Comparison of ENCODE assay signal across 7 mouse cellular contexts in the genomic region with DNA sequence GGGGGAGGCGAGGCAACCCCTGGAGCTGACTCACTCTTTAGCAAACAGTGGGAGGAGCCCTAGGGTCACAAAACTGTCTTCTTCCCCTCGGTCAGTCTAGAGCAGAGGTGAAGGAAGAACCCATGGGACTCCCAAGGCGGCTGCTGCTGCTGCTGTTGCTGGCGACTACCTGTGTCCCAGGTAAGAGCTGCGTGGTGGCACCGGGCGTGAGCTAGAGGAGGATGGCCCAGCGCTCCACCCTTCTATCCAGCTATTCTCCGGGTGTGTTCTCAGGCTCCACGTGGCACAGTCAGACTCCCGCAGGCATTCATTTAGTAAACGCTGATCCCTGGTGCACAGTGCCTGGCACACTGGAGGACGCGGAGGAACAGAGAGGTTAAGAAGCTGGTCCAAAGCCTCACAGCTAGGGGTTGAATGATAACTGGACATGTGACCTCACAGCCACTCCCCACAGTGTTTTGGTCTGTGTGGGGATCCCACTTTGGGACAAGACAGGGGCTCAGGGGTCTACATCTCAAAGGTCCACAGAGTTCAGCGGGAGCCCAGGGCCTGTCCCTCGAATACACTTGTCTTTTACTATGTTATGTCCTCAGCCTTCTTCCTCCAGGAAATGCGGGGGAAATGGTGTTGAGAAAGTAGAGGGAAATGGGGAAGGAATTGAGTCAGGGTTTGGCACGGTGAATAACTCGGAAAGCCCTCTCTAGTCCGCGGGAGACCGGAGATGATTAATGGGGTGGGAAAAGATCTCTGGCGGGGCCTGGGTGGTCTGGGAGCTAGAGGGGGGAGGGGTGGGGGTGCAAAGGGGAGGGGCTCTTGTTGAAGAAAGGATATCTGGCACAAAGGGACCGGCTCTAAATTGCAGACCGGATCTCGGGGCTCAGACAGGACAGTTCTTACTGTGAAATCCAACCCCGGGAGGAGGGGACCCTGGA. TPM values are rescaled to one million over a fixed set of nuclear protein-coding genes. Genes with fewer than 3 reads are reported as not detected.
DNase-seq lines count a peak whose midpoint lies in the region; ATAC-seq and TF ChIP-seq lines count a peak whose summit lies in the region.

A gene (plus strand): TSS at position 97 of the 932 bp plus-strand sequence.

- DNase-seq in R1 (ENCODE audit: low read depth, low spot score): peak; percentile 81
- peak; percentile 32 for DNase-seq in embryonic facial prominence, embryonic 11.5 days (ENCODE audit: low spot score)
- DNase-seq in heart, postnatal 36 days: peak; percentile 35 to 59
- DNase-seq in cerebellum, adult 2 months: no peak
- DNase-seq in thymus, adult 18-20 months: no peak

- peak within 1 kb of the TSS; percentile 16; the same call in 1 of the 2 replicates for H3K4me2 ChIP-seq in embryonic facial prominence, embryonic 11.5 days (ENCODE audit: low read depth, low read length)
- H3K4me2 ChIP-seq in limb, embryonic 12.5 days: peak within 1 kb of the TSS; percentile 44
- H3K4me2 ChIP-seq in midbrain, embryonic 12.5 days (replicated peaks): peak within 1 kb of the TSS; percentile 21; the same call in 1 of the 2 replicates

- no peaks in the 10 kb centered on the region for H3K9me3 ChIP-seq in embryonic facial prominence, embryonic 11.5 days (replicated peaks; ENCODE audit: control insufficient read depth, low read length)
- no peaks in the 10 kb centered on the region for H3K9me3 ChIP-seq in limb, embryonic 12.5 days
- no peaks in the 10 kb centered on the region for H3K9me3 ChIP-seq in midbrain, embryonic 12.5 days

- H3K9ac ChIP-seq in embryonic facial prominence, embryonic 11.5 days (replicated peaks; ENCODE audit: low read length): no peak within 1 kb of the TSS
- H3K9ac ChIP-seq in limb, embryonic 12.5 days (replicated peaks): no peak within 1 kb of the TSS
- no peak within 1 kb of the TSS for H3K9ac ChIP-seq in midbrain, embryonic 12.5 days (replicated peaks)

- WGBS in embryonic facial prominence, embryonic 11.5 days: 13% methylated on average over 27 of the region's 27 CpGs
- 5% methylated on average over 26 of the region's 27 CpGs for WGBS in limb, embryonic 12.5 days
- WGBS in midbrain, embryonic 12.5 days: 14% methylated on average over 26 of the region's 27 CpGs
- WGBS in cerebellum, adult 2 months: 8% methylated on average over 27 of the region's 27 CpGs

- no peaks in the 10 kb centered on the region; the same call in 1 of the 2 replicates for H3K27me3 ChIP-seq in embryonic facial prominence, embryonic 11.5 days (ENCODE audit: control insufficient read depth, insufficient read depth, low read length)
- peaks cover 13% of the 10 kb centered on the region for H3K27me3 ChIP-seq in limb, embryonic 12.5 days
- H3K27me3 ChIP-seq in midbrain, embryonic 12.5 days: peaks cover 23% of the 10 kb centered on the region
- no peaks in the 10 kb centered on the region for H3K27me3 ChIP-seq in cerebellum, adult 2 months (ENCODE audit: control insufficient read depth, insufficient read depth, low read length)

- ATAC-seq in embryonic facial prominence, embryonic 11.5 days (replicated peaks; ENCODE audit: insufficient number of reproducible peaks, low FRiP score, low TSS enrichment, low read depth): no peak; the same call in 1 of the 2 replicates
- ATAC-seq in limb, embryonic 12.5 days (ENCODE audit: insufficient number of reproducible peaks, insufficient read depth, low FRiP score, low TSS enrichment, low read depth): no peak
- no peak for ATAC-seq in midbrain, embryonic 12.5 days (ENCODE audit: low FRiP score, low read depth)

- intact Hi-C loops in heart, postnatal 36 days (cut with DNase I): no loop called here

- H3K4me3 ChIP-seq in embryonic facial prominence, embryonic 11.5 days (ENCODE audit: low read depth, low read length): no peak within 1 kb of the TSS
- H3K4me3 ChIP-seq in limb, embryonic 12.5 days (replicated peaks): peak within 1 kb of the TSS; percentile 11
- peak within 1 kb of the TSS; percentile 1; the same call in 1 of the 2 replicates for H3K4me3 ChIP-seq in midbrain, embryonic 12.5 days
- H3K4me3 ChIP-seq in cerebellum, adult 2 months (replicated peaks; ENCODE audit: insufficient read depth, low read depth, low read length): no peak within 1 kb of the TSS

- no peaks in the 10 kb centered on the region for H3K4me1 ChIP-seq in embryonic facial prominence, embryonic 11.5 days (ENCODE audit: control insufficient read depth, insufficient read depth, low read length)
- H3K4me1 ChIP-seq in limb, embryonic 12.5 days (replicated peaks): peaks cover 13% of the 10 kb centered on the region
- H3K4me1 ChIP-seq in midbrain, embryonic 12.5 days: peaks cover 10% of the 10 kb centered on the region
- no peaks in the 10 kb centered on the region for H3K4me1 ChIP-seq in cerebellum, adult 2 months (ENCODE audit: control insufficient read depth, insufficient read depth, low read length)

- H3K27ac ChIP-seq in embryonic facial prominence, embryonic 11.5 days (replicated peaks; ENCODE audit: low read depth, low read length): no peak within 1 kb of the TSS
- no peak within 1 kb of the TSS for H3K27ac ChIP-seq in limb, embryonic 12.5 days
- H3K27ac ChIP-seq in midbrain, embryonic 12.5 days (replicated peaks): no peak within 1 kb of the TSS
- H3K27ac ChIP-seq in cerebellum, adult 2 months (ENCODE audit: insufficient read depth, low read length): no peak within 1 kb of the TSS; the same call in 1 of the 2 replicates

- TF ChIP-seq POLR2A in cerebellum, adult 2 months (IDR thresholded peaks at IDR 0.05; ENCODE audit: borderline replicate concordance, insufficient read depth, low read length): no peak

- no peak for TF ChIP-seq CTCF in cerebellum, adult 2 months (IDR thresholded peaks at IDR 0.05; ENCODE audit: borderline replicate concordance, insufficient read depth, low read depth, low read length)

- H3K36me3 ChIP-seq in embryonic facial prominence, embryonic 11.5 days (replicated peaks; ENCODE audit: control insufficient read depth, insufficient read depth, low read depth, low read length): no peaks in the 10 kb centered on the region
- H3K36me3 ChIP-seq in limb, embryonic 12.5 days: no peaks in the 10 kb centered on the region
- H3K36me3 ChIP-seq in midbrain, embryonic 12.5 days: no peaks in the 10 kb centered on the region

RNA-seq across cellular contexts. Expression of the gene that starts here (rescaled TPM):
- 1.1 and 2.1 TPM in 2 replicates for polyA plus RNA-seq in embryonic facial prominence, embryonic 11.5 days (2014; fragmentation: Nextera tagmentation; extraction: Ambion mirVana)
- total RNA-seq in heart, postnatal 36 days (2021): 1 to 10 TPM; 1.9 to 3.3 TPM
- 1.8 and 2.6 TPM in 2 replicates for polyA plus RNA-seq in limb, embryonic 12.5 days (2016; fragmentation: Nextera tagmentation; extraction: Ambion mirVana)
- 0.60 and 1.2 TPM in 2 replicates for polyA plus RNA-seq in midbrain, embryonic 12.5 days (2016; fragmentation: Nextera tagmentation; extraction: Ambion mirVana)
- 0.79 and 0.97 TPM in 2 replicates for polyA plus RNA-seq in cerebellum, adult 2 months (2012; rRNA removed)

Comparison
In these comparisons a context has a peak if more than half of its experiments do, and no peak if none do; other contexts are left out.
1. DNase-seq: peak in R1 (single experiment), embryonic facial prominence, embryonic 11.5 days (single experiment) and heart, postnatal 36 days (2 of 2); none in cerebellum, adult 2 months (0 of 2) and thymus, adult 18-20 months (0 of 2).
2. H3K4me3 ChIP-seq: peak in limb, embryonic 12.5 days (single experiment) and midbrain, embryonic 12.5 days (single experiment); none in embryonic facial prominence, embryonic 11.5 days (single experiment) and cerebellum, adult 2 months (single experiment).
3. Peak in every context shown above with its lines, with median percentiles within 50 percentile points of each other: H3K4me2 ChIP-seq.